Mouse (Mus musculus) retina, postnatal 1 day (tissue): ENCODE results near the gene Gm4513.
"Not testable (repeated sequence)": the region's sequence is repeated elsewhere in the genome, so short reads cannot be mapped to it uniquely, and the experiment has no call there.

Experiments
- DNase-seq: peaks from one replicate; pipeline ENCODE4 v3.0.0-alpha.2; 2012

The Gm4513 gene

GRCm38 (mm10) chr7:20598921-20599320 is at the start of gene Gm4513:
Gene Gm4513 (minus strand): TSS chr7:20599021.
- not testable (repeated sequence) for DNase-seq

DNA sequence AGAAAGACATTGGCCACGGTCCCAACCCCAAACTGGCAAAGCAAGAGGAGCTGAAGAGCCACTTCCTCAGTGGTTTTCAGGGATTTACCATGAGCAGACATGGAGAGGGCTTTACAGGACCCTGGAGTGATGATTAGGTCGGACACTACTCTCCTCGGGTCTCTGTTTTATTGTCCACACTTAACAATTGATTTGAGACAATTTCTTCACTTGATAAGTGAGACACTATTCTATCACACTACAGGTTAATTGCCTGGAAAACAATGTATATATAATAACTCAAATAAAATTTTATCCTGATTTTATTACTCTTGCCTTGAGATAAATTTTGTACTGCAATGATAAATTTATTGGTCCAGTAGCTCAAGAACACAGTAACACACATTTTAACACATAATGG is 22.7 kb downstream of the Gm4513 start, which contains the start of gene Gm4141:
Gm4141 (minus strand) TSS at position 101 of the 400 bp plus-strand sequence.
- DNase-seq, result not testable (repeated sequence)

DNA sequence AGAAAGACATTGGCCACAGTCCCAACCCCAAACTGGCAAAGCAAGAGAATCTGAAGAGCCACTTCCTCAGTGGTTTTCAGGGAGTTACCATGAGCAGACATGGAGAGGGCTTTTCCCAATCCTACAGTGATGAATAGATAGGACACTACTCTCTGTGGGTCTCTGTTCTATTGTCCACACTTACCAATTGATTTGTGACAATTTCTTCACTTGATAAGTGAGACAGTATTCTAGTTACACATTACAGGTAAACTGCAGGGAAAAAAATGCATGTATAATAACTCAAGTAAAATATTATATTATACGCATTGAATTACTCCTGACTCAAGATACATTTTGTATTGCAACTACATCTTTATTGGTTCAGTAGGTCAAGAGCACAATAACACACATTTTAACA is 53.2 kb downstream of the Gm4513 start, which contains the start of gene Gm5726:
Gm5726 (minus strand) TSS at position 101 of the 400 bp plus-strand sequence.
- DNase-seq, result not testable (repeated sequence)
